Mouse (Mus musculus) embryonic fibroblast, embryonic 13.5 days (primary cell): ENCODE data around the gene Sbf2.

Experiments
- CTCF ChIP-seq: IDR thresholded peaks from 2 replicates; pipeline ENCODE4 v1.5.1; 2011; ENCODE audit warnings: mild to moderate bottlenecking, control low read depth, low read length, moderate library complexity, borderline replicate concordance; ENCODE audit not compliant: insufficient read depth
- POLR2A ChIP-seq: IDR thresholded peaks from 2 replicates; pipeline ENCODE4 v1.6.1; 2011; ENCODE audit warnings: low read depth, mild to moderate bottlenecking, control low read depth, low read length, moderate library complexity

- TF ChIP-seq CTCF = 0 out of 2 replicates have a peak, but pooled peaks have one; percentile 13
- TF ChIP-seq POLR2A = no peak
Measured at GRCm38 (mm10) chr7:110627099-110627482, 12.4 kb upstream of the Sbf2 start.
